Mouse (Mus musculus) megakaryocyte, embryonic 14.5 days (primary cell): ENCODE results near the gene Nuf2. TPM values are rescaled to one million over a fixed set of nuclear protein-coding genes. Genes with fewer than 3 reads are reported as not detected.
A peak's percentile ranks its signal among the peaks of the same experiment; 100 is the strongest.

Experiments
- H3K27me3 ChIP-seq: replicated peaks from 2 replicates; pipeline ENCODE3; 2012; ENCODE audit warnings: inconsistent platforms
- H3K36me3 ChIP-seq: replicated peaks from 2 replicates; pipeline ENCODE3; 2012; ENCODE audit warnings: low read length, inconsistent platforms, mixed read lengths
- H3K4me1 ChIP-seq: 2 replicates; pipeline ENCODE4 v1.6.1; 2012; ENCODE audit warnings: inconsistent platforms
- H3K4me3 ChIP-seq: replicated peaks from 2 replicates; pipeline ENCODE3; 2012; ENCODE audit warnings: moderate library complexity, mild to moderate bottlenecking, inconsistent platforms
- H3K9me3 ChIP-seq: 2 replicates; pipeline ENCODE4 v1.6.1; 2012; ENCODE audit warnings: inconsistent platforms
- FLI1 ChIP-seq: IDR thresholded peaks from 2 replicates; pipeline ENCODE4 v1.6.1; 2012; ENCODE audit warnings: low read length, inconsistent platforms, mixed read lengths
- GATA1 ChIP-seq: IDR thresholded peaks from 3 replicates; pipeline ENCODE4 v1.6.1; 2012; ENCODE audit warnings: mixed read lengths, low read length, inconsistent platforms, borderline replicate concordance
- polyA plus RNA-seq: library from polyadenylated mRNA; stranded (reverse); fragments of >175 nt; gene quantifications from 2 replicates; pipeline ENCODE4 v1.2.3, GENCODE M21; 2012; ENCODE audit warnings: low replicate concordance; ENCODE audit not compliant: insufficient read depth

Gene Nuf2
- 3.1 TPM in 1 of 2 replicates, not detected in the other for polyA plus RNA-seq

- TF ChIP-seq GATA1 (no peak), FLI1 (peak; percentile 56; the same call in 1 of the 2 replicates)
- Histone ChIP-seq H3K9me3 (no peaks in the 10 kb centered on the region), H3K4me3 (peak within 1 kb of the TSS; percentile 94), H3K4me1 (peaks cover 22% of the 10 kb centered on the region), H3K36me3 (peaks cover 21% of the 10 kb centered on the region), H3K27me3 (no peaks in the 10 kb centered on the region)
Measured at GRCm38 (mm10) chr1:169530876-169531701, at the start of gene Nuf2. Gene Nuf2 (minus strand): TSS chr1:169531464.

DNA sequence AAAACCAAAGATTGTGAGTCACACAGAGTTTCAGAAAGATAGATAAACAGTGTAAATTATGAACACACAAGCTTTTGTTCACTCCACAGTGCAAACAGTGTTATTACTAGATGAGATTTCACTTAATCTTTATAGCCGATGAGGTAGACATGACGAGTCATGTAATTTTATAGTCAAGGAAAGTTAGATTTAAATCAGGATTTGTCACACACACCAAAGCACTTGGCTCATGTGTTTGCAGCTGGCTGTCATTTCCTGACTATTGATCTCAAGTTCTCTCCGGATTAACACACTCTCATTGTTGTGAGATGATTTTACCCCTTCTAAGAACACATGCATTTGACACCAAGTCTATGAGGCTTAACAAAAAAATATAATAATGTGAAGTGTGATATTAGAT is 48.3 kb upstream of the Nuf2 start:
- Histone ChIP-seq H3K9me3 (no peaks in the 10 kb centered on the region), H3K27me3 (no peaks in the 10 kb centered on the region), H3K4me1 (no peaks in the 10 kb centered on the region), H3K36me3 (no peaks in the 10 kb centered on the region), H3K4me3 (no peak overlapping the region)
- TF ChIP-seq FLI1 = no peak
- TF ChIP-seq GATA1 = no peak

GRCm38 (mm10) chr1:169574136-169574535 is 42.9 kb upstream of the Nuf2 start:
- H3K36me3 ChIP-seq = no peaks in the 10 kb centered on the region
- no peak for TF ChIP-seq GATA1
- no peak for TF ChIP-seq FLI1
- no peak overlapping the region for H3K4me3 ChIP-seq
- H3K27me3 ChIP-seq = no peaks in the 10 kb centered on the region
- no peaks in the 10 kb centered on the region for H3K4me1 ChIP-seq
- H3K9me3 ChIP-seq = no peaks in the 10 kb centered on the region

DNA sequence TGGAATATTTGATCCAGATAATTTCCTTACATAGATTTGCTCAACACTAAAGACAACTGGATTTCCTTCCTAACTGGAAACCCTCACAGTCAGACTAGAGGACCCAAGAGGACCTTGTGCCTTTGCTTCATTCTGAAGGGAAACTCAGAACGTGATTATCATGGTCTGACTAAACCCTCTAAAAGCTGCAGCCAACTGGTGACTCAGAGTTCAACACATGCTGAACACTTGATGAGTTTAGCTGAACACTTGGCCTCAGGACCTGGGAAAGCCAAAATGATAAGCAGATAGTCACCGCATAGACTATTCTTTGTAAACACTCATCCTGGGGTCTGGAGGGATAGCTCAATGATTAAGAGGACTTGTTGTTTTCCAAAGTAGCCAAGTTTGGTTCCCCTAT is 24.4 kb upstream of the Nuf2 start:
- H3K4me1 ChIP-seq = no peaks in the 10 kb centered on the region; the same call in 1 of the 2 replicates
- TF ChIP-seq FLI1 (no peak), GATA1 (no peak)
- no peaks in the 10 kb centered on the region for H3K27me3 ChIP-seq
- H3K36me3 ChIP-seq = no peaks in the 10 kb centered on the region
- H3K9me3 ChIP-seq = no peaks in the 10 kb centered on the region
- H3K4me3 ChIP-seq = no peak overlapping the region

- Histone ChIP-seq H3K9me3 (no peaks in the 10 kb centered on the region), H3K4me3 (no peak overlapping the region), H3K36me3 (no peaks in the 10 kb centered on the region), H3K4me1 (no peaks in the 10 kb centered on the region; the same call in 1 of the 2 replicates), H3K27me3 (no peaks in the 10 kb centered on the region)
- TF ChIP-seq FLI1 (no peak), GATA1 (no peak)
Measured at GRCm38 (mm10) chr1:169555019-169555418, 23.8 kb upstream of the Nuf2 start.

DNA sequence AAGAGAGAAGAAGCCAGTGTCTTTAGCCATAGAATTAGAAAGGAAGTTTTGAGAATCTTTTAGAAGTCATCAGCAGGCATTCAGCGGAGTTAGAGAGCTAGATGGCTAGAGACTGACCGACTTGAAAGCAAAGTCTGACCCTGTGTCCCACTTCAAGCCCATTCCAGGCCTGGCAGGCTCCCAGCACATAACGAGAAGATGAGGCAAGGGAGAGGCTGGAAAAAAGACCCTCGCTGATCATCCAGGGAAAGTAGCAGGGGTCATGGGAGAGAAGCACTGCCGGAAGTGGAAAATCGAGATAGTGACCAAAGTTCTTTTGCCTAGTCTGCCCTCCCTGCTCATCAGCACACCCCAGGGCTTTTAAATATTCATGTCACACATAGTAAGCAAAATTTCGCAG is 22.2 kb upstream of the Nuf2 start:
- no peaks in the 10 kb centered on the region; the same call in 1 of the 2 replicates for H3K4me1 ChIP-seq
- H3K27me3 ChIP-seq = no peaks in the 10 kb centered on the region

GRCm38 (mm10) chr1:169540415-169540814 is 9.2 kb upstream of the Nuf2 start:
- no peak overlapping the region for H3K4me3 ChIP-seq
- TF ChIP-seq GATA1 = no peak
- TF ChIP-seq FLI1 = no peak
- H3K9me3 ChIP-seq = no peaks in the 10 kb centered on the region
- no peaks in the 10 kb centered on the region for H3K4me1 ChIP-seq
- no peaks in the 10 kb centered on the region for H3K36me3 ChIP-seq
- peaks cover 1% of the 10 kb centered on the region for H3K27me3 ChIP-seq

More for the DNA sequence above, 22.2 kb upstream of the Nuf2 start:
- H3K36me3 ChIP-seq = no peaks in the 10 kb centered on the region
- TF ChIP-seq FLI1 (no peak), GATA1 (no peak)
- H3K4me3 ChIP-seq = no peak overlapping the region
- no peaks in the 10 kb centered on the region for H3K9me3 ChIP-seq

DNA sequence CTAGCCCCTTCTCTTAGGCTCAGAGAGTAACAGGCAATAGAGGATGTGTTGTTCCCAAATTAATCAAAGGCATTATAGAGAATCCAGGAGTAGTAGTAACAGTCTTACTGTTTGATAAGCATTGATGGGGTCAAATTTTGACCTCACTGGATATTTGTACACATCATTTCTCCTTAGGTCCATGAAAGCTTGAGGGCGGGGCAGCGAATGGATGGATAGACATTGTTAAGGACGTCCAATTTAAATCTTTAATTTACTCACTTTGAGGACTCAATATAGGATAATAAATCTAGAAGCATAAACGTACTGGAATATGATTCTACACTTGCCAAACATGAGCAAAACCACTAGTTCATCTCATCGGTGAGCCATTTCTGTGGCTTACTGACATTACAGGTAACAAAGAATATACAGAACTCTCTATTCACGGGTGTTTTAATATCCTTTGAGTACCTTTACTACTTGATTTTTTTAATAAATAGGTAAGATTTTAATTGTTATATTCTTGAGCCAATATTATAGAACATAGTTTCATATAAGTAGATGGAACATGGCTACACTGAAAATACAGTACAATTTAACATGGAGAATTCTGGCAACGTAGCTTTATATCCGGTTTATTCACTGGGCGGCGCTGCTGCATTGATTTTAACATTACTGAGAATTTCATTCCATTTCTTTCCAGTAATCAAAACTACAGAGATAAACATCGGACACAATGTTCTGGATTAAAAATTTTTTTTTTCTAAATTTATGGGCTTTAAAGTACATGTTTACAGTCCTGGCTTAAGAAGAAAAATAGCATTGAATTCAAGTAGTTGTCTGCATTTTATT is 655 bp upstream of the Nuf2 start:
- TF ChIP-seq FLI1 (no peak), GATA1 (no peak)

GRCm38 (mm10) chr1:169529996-169530518 is 1.2 kb downstream of the Nuf2 start:
- H3K4me3 ChIP-seq = peak overlapping the region; percentile 75
- H3K4me1 ChIP-seq = peaks cover 22% of the 10 kb centered on the region
- TF ChIP-seq FLI1 (no peak), GATA1 (no peak)
- no peaks in the 10 kb centered on the region for H3K27me3 ChIP-seq
- no peaks in the 10 kb centered on the region for H3K9me3 ChIP-seq
- H3K36me3 ChIP-seq = peaks cover 25% of the 10 kb centered on the region

More for the DNA sequence above, 655 bp upstream of the Nuf2 start:
- no peaks in the 10 kb centered on the region for H3K27me3 ChIP-seq
- peaks cover 16% of the 10 kb centered on the region for H3K4me1 ChIP-seq
- peak overlapping the region; percentile 94 for H3K4me3 ChIP-seq
- H3K9me3 ChIP-seq = no peaks in the 10 kb centered on the region
- H3K36me3 ChIP-seq = peaks cover 13% of the 10 kb centered on the region
